Mouse (Mus musculus) CH12.LX (cell line): Measurements from ENCODE around the gene Cacna1c. TPM values are rescaled to one million over a fixed set of nuclear protein-coding genes. Genes with fewer than 3 reads are reported as not detected.

Source experiments
- DNase-seq: peaks from one replicate; pipeline ENCODE4 v3.0.0-alpha.2; 2013; ENCODE audit errors: extremely low read depth
- H3K27ac ChIP-seq: 2 replicates; pipeline ENCODE4 v1.5.1; 2012; ENCODE audit warnings: low read depth, mild to moderate bottlenecking, control low read depth, moderate library complexity; ENCODE audit not compliant: insufficient read depth
- H3K27me3 ChIP-seq: replicated peaks from 2 replicates; pipeline ENCODE3; 2012; ENCODE audit warnings: inconsistent platforms
- H3K36me3 ChIP-seq, 2 experiments: replicated peaks in 1 of 2; 2 replicates each; pipeline versions ENCODE3 to v1.6.1; 2012; ENCODE audit warnings: inconsistent platforms in 1 of 2, low read length in 1 of 2, mild to moderate bottlenecking in 1 of 2, mixed read lengths in 1 of 2, moderate library complexity in 1 of 2; ENCODE audit not compliant: control insufficient read depth in 1 of 2, insufficient read depth in 1 of 2
- H3K4me1 ChIP-seq, 2 experiments: 2 replicates each; pipeline ENCODE4 v1.6.1; 2012; ENCODE audit warnings: inconsistent platforms in 1 of 2, moderate library complexity in 1 of 2; ENCODE audit not compliant: insufficient read depth in 2 of 2, control insufficient read depth in 1 of 2
- H3K4me2 ChIP-seq: 2 replicates; pipeline ENCODE4 v1.6.1; 2012; ENCODE audit warnings: low read depth, mild to moderate bottlenecking, control low read depth; ENCODE audit not compliant: poor library complexity, insufficient read depth, severe bottlenecking
- H3K4me3 ChIP-seq, 3 experiments: fragments of 150-350 bp in 1 of 3; sonication (generic) in 1 of 3; replicated peaks in 1 of 3; 2 replicates each; pipeline versions ENCODE3 to v1.5.1; 2011 to 2012; ENCODE audit warnings: low read depth in 2 of 3, low read length in 2 of 3, mild to moderate bottlenecking in 2 of 3, moderate library complexity in 2 of 3, control low read depth in 1 of 3, improper control_type of control experiment in 1 of 3, inconsistent platforms in 1 of 3, mixed read lengths in 1 of 3; ENCODE audit not compliant: poor library complexity in 1 of 3
- H3K79me2 ChIP-seq: replicated peaks from 2 replicates; pipeline ENCODE4 v1.6.1; 2012; ENCODE audit warnings: mild to moderate bottlenecking, moderate library complexity; ENCODE audit not compliant: control insufficient read depth, poor library complexity, insufficient read depth, severe bottlenecking; ENCODE audit errors: extremely low read depth
- H3K9ac ChIP-seq: 2 replicates; pipeline ENCODE4 v1.6.1; 2012; ENCODE audit warnings: low read depth, mild to moderate bottlenecking, control low read depth, moderate library complexity; ENCODE audit not compliant: insufficient read depth
- H3K9me3 ChIP-seq: replicated peaks from 2 replicates; pipeline ENCODE3; 2012; ENCODE audit warnings: low read length, inconsistent platforms, mixed read lengths
- CHD1 ChIP-seq: IDR thresholded peaks from 2 replicates; pipeline ENCODE4 v1.6.1; 2012; ENCODE audit warnings: low read depth, low read length, improper control_type of control experiment, inconsistent platforms
- EP300 ChIP-seq: IDR thresholded peaks from 2 replicates; pipeline ENCODE4 v1.6.1; 2011; ENCODE audit warnings: low read length, improper control_type of control experiment
- ETS1 ChIP-seq: conservative IDR thresholded peaks from 2 replicates; pipeline ENCODE4 v1.6.1; 2012; ENCODE audit warnings: low read depth, mild to moderate bottlenecking, inconsistent platforms, low read length, improper control_type of control experiment, moderate library complexity
- GABPA ChIP-seq: IDR thresholded peaks from 2 replicates; pipeline ENCODE4 v1.6.1; 2012; ENCODE audit warnings: low read depth, low read length, improper control_type of control experiment, inconsistent platforms; ENCODE audit not compliant: insufficient replicate concordance
- JUN ChIP-seq: IDR thresholded peaks from 2 replicates; pipeline ENCODE4 v1.6.1; 2011; ENCODE audit warnings: low read depth, mild to moderate bottlenecking, low read length, improper control_type of control experiment, moderate library complexity; ENCODE audit not compliant: insufficient read depth
- KAT2A ChIP-seq: IDR thresholded peaks from 2 replicates; pipeline ENCODE4 v1.6.1; 2012; ENCODE audit warnings: low read length, improper control_type of control experiment, inconsistent platforms; ENCODE audit not compliant: insufficient replicate concordance
- MAFK ChIP-seq: IDR thresholded peaks from 2 replicates; pipeline ENCODE4 v1.6.1; 2011; ENCODE audit warnings: low read length, improper control_type of control experiment; ENCODE audit not compliant: insufficient replicate concordance
- MAX ChIP-seq: IDR thresholded peaks from 2 replicates; pipeline ENCODE4 v1.6.1; 2011; ENCODE audit warnings: low read length, improper control_type of control experiment
- MEF2A ChIP-seq: IDR thresholded peaks from 2 replicates; pipeline ENCODE4 v1.6.1; 2014; ENCODE audit warnings: low read depth, mild to moderate bottlenecking, inconsistent platforms, low read length, improper control_type of control experiment, borderline replicate concordance
- NELFE ChIP-seq: IDR thresholded peaks from 2 replicates; pipeline ENCODE4 v1.6.1; 2011; ENCODE audit warnings: low read depth, low read length, improper control_type of control experiment
- POLR2A ChIP-seq: IDR thresholded peaks from 2 replicates; pipeline ENCODE4 v1.6.1; 2011; ENCODE audit warnings: low read depth, mild to moderate bottlenecking, improper control_type of control experiment, low read length
- POLR2AphosphoS2 ChIP-seq: IDR thresholded peaks from 2 replicates; pipeline ENCODE4 v1.6.1; 2011; ENCODE audit warnings: low read depth, low read length, improper control_type of control experiment
- RAD21 ChIP-seq: IDR thresholded peaks from 2 replicates; pipeline ENCODE4 v1.6.1; 2011; ENCODE audit warnings: low read depth, mild to moderate bottlenecking, low read length, improper control_type of control experiment, moderate library complexity
- SMC3 ChIP-seq: IDR thresholded peaks from 2 replicates; pipeline ENCODE4 v1.6.1; 2011; ENCODE audit warnings: low read depth, low read length, improper control_type of control experiment
- TBP ChIP-seq: conservative IDR thresholded peaks from 2 replicates; pipeline ENCODE4 v1.6.1; 2011; ENCODE audit warnings: low read depth, low read length, improper control_type of control experiment
- UBTF ChIP-seq: IDR thresholded peaks from 2 replicates; pipeline ENCODE4 v1.6.1; 2012; ENCODE audit warnings: low read depth, mild to moderate bottlenecking, inconsistent platforms, low read length, improper control_type of control experiment, moderate library complexity
- USF1 ChIP-seq: IDR thresholded peaks from 2 replicates; pipeline ENCODE4 v1.6.1; 2014; ENCODE audit warnings: low read depth, mild to moderate bottlenecking, inconsistent platforms, low read length, improper control_type of control experiment
- USF2 ChIP-seq: conservative IDR thresholded peaks from 2 replicates; pipeline ENCODE4 v1.6.1; 2011; ENCODE audit warnings: low read depth, low read length, improper control_type of control experiment
- ZKSCAN1 ChIP-seq: IDR thresholded peaks from 2 replicates; pipeline ENCODE4 v1.6.1; 2012; ENCODE audit warnings: low read depth, inconsistent platforms, low read length, improper control_type of control experiment, borderline replicate concordance
- ZMIZ1 ChIP-seq: IDR thresholded peaks from 2 replicates; pipeline ENCODE4 v1.6.1; 2012; ENCODE audit warnings: low read depth, mild to moderate bottlenecking, inconsistent platforms, low read length, improper control_type of control experiment
- ZNF384 ChIP-seq: IDR thresholded peaks from 2 replicates; pipeline ENCODE4 v1.6.1; 2012; ENCODE audit warnings: low read depth, low read length, improper control_type of control experiment, inconsistent platforms
- dilution Hi-C: fragments of 300-500 bp; cut with MboI; formaldehyde crosslinking; loops from 2 replicates; pipeline ENCODE4 v1.14.3; 2020; ENCODE audit warnings: low sequenced_read_pairs; ENCODE audit not compliant: extremely low pct_unique_long_range_greater_than_20kb, extremely low pct_ligation_motif_present
- in situ Hi-C: fragments of 300-500 bp; cut with MboI; formaldehyde crosslinking; loops from 3 replicates; pipeline ENCODE4 v1.14.3; 2019; ENCODE audit warnings: low sequenced_read_pairs, low pct_ligation_motif_present, low pct_unique_long_range_greater_than_20kb, mixed read lengths
- polyA plus RNA-seq: library from polyadenylated mRNA; unstranded; fragments of >175 nt; gene quantifications from 2 replicates; pipeline ENCODE4 v1.2.1, GENCODE M21; 2012; ENCODE audit warnings: low read depth; ENCODE audit not compliant: insufficient read length
- total RNA-seq, 2 experiments: library from RNA; depleted of rRNA; stranded (reverse); fragments of 300-350 nt in 1 of 2; fragments of >200 nt in 1 of 2; gene quantifications; 2 replicates each; pipeline ENCODE4 v1.2.3; 2012 to 2014

Cacna1c gene
- total and polyA plus RNA-seq, 3 experiments = 0.04 TPM; not detected in 2

DNA sequence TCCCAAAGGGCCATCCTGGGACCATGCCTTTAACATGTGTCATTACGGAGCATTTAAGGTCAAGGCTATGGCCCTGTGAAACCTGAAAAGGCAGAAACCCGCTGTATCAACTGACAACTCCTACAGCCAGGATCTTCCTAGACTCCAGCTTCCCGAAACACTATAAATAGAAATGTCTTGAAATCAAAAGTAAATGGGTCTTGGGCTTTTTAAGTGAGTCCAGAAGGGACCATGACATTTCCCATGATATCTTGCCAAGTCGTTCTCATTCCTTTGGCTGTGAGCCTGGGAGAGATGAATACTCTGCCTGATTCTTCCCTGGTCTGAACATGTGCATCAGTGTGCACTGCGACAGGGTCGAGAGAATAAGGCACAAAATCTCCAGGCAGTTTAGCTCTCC, 158.4 kb downstream of the Cacna1c start:
- peaks cover 2% of the 10 kb centered on the region for H3K9me3 ChIP-seq
- no peak overlapping the region for H3K4me2 ChIP-seq
- no peak for TF ChIP-seq KAT2A
- TF ChIP-seq JUN = no peak
- no peak for TF ChIP-seq USF2
- no peak for TF ChIP-seq EP300
- TF ChIP-seq USF1 = no peak
- no peak for TF ChIP-seq UBTF
- no peak for TF ChIP-seq MEF2A
- TF ChIP-seq ETS1 = no peak
- TF ChIP-seq NELFE = no peak
- TF ChIP-seq ZMIZ1 = no peak
- no peak for TF ChIP-seq GABPA
- no peak for TF ChIP-seq SMC3
- TF ChIP-seq ZKSCAN1 = no peak
- no peak for TF ChIP-seq CHD1
- TF ChIP-seq MAX = no peak
- no peak for TF ChIP-seq RAD21
- TF ChIP-seq POLR2A = no peak
- no peak for TF ChIP-seq TBP
- no peak for TF ChIP-seq ZNF384
- in situ Hi-C loops (no loop called here), dilution Hi-C loops (no loop called here)
- no peaks in the 10 kb centered on the region for H3K36me3 ChIP-seq
- no peak overlapping the region for H3K4me3 ChIP-seq
- no peak for DNase-seq
- no peak overlapping the region for H3K9ac ChIP-seq
- H3K79me2 ChIP-seq = no peaks in the 10 kb centered on the region
- H3K27ac ChIP-seq = no peak overlapping the region
- H3K27me3 ChIP-seq = peaks cover 93% of the 10 kb centered on the region
- H3K4me1 ChIP-seq = no peaks in the 10 kb centered on the region

- in situ Hi-C loops = no loop called here
- no peak for DNase-seq
These were observed 159.2 kb downstream of the Cacna1c start for GRCm38 (mm10) chr6:119037047-119037446.

More at GRCm38 (mm10) chr6:119037047-119037446, 159.2 kb downstream of the Cacna1c start:
- Histone ChIP-seq H3K9ac (no peak overlapping the region), H3K4me2 (no peak overlapping the region), H3K79me2 (no peaks in the 10 kb centered on the region), H3K36me3 (no peaks in the 10 kb centered on the region)
- TF ChIP-seq SMC3 (no peak), KAT2A (no peak), JUN (no peak), POLR2AphosphoS2 (no peak), MAFK (no peak)
- TF ChIP-seq, all 38 proteins: peak for 0
- H3K9me3 ChIP-seq = peaks cover 2% of the 10 kb centered on the region
- H3K27me3 ChIP-seq = peaks cover 91% of the 10 kb centered on the region
- H3K4me1 ChIP-seq = no peaks in the 10 kb centered on the region
- no peak overlapping the region for H3K4me3 ChIP-seq
- H3K27ac ChIP-seq = no peak overlapping the region
- dilution Hi-C loops = no loop called here
